Mouse (Mus musculus): ENCODE measurements at regions not wholly inside any gene's neighbourhood (a gene's known extent, or its start where the extent isn't known, plus 50 kb on each side); places are given as distances from the start of the nearest gene placed in this dataset.

DNA sequence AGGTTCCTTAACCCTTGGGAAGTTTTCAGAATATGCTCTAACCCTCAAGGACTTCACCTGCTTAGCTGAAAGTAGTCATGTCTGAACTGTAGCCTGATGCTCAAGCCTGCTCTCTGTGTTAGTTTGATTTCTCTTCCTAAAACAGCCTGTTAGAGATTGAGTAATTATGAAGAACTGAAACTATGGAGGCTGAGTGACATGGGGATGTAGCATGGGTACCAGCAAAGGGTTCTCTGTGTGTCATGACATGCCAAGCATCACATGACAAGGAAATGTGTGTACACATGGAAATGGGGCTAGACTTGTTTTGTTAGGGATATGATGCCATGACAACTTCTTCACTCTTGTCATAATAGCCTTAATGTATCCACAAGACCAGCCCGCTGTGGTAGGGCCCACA, 412.2 kb downstream of the Etnk1 start:
- 81% methylated on average over 1 of the region's 1 CpGs for WGBS
- H3K27me3 ChIP-seq = no peaks in the 10 kb centered on the region
- H3K9me3 ChIP-seq = no peaks in the 10 kb centered on the region
- no peaks in the 10 kb centered on the region for H3K36me3 ChIP-seq
- no peak for ATAC-seq (ENCODE audit: low FRiP score, low read depth)
- no peak overlapping the region for H3K9ac ChIP-seq
- no peak overlapping the region for H3K4me3 ChIP-seq
- no peak overlapping the region for H3K4me2 ChIP-seq (replicated peaks)
- no peak overlapping the region for H3K27ac ChIP-seq
- no peaks in the 10 kb centered on the region for H3K4me1 ChIP-seq

DNA sequence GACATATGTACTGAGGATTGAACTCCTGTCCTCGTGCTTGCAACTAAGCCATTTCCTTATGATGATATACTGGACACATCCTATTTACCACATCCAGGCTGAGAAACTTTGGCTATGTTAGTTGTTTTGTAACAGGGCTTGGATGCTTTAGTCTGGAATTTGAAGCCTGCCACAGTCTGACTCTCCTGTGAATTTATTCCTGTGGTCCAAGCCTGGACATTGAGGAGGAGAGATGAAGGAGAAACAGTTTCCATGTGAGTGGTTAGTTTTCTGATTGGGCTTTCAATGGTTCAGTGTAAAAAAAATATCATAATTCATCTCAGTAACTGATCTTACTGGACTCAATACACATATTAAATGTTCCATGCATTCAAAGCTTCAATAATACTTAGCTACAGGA, 422.6 kb downstream of the Etnk1 start:
- H3K9me3 ChIP-seq = no peaks in the 10 kb centered on the region
- ATAC-seq (ENCODE audit: low FRiP score, low read depth) = no peak
- H3K4me3 ChIP-seq = no peak overlapping the region
- no peak overlapping the region for H3K9ac ChIP-seq
- H3K4me2 ChIP-seq (replicated peaks) = no peak overlapping the region
- 0 out of 2 replicates have a peak, but pooled peaks cover 3% of the 10 kb centered on the region for H3K27me3 ChIP-seq
- WGBS = 80% methylated on average over 1 of the region's 1 CpGs
- H3K27ac ChIP-seq = no peak overlapping the region
- no peaks in the 10 kb centered on the region for H3K36me3 ChIP-seq
- H3K4me1 ChIP-seq = 0 out of 2 replicates have a peak, but pooled peaks cover 4% of the 10 kb centered on the region

DNA sequence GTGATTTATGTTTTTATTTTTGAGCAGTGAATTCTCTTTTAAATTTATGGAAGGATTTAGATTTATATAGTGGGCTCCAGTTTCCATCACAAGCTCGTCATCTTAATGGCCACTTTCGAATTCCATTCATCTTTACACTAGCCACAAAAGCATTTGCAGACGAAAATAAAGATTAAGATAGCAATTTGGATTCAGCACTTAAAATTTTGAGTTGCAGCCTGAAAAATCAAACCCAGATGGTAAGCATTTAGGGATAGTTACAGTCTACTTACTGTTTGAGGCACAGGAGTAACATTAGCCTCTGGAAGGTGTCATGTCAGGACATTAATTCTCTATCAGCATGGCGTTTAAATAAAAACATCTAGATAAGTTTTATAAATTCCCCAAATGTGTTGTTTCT, 423.2 kb downstream of the Etnk1 start:
- 30% methylated on average over 4 of the region's 4 CpGs for WGBS
- no peak overlapping the region for H3K4me2 ChIP-seq (replicated peaks)
- H3K4me3 ChIP-seq = no peak overlapping the region
- no peak overlapping the region for H3K27ac ChIP-seq
- H3K4me1 ChIP-seq = 0 out of 2 replicates have a peak, but pooled peaks cover 4% of the 10 kb centered on the region
- no peaks in the 10 kb centered on the region for H3K36me3 ChIP-seq
- H3K9ac ChIP-seq = no peak overlapping the region
- 0 out of 2 replicates have a peak, but pooled peaks cover 3% of the 10 kb centered on the region for H3K27me3 ChIP-seq
- no peak for ATAC-seq (ENCODE audit: low FRiP score, low read depth)
- no peaks in the 10 kb centered on the region for H3K9me3 ChIP-seq

DNA sequence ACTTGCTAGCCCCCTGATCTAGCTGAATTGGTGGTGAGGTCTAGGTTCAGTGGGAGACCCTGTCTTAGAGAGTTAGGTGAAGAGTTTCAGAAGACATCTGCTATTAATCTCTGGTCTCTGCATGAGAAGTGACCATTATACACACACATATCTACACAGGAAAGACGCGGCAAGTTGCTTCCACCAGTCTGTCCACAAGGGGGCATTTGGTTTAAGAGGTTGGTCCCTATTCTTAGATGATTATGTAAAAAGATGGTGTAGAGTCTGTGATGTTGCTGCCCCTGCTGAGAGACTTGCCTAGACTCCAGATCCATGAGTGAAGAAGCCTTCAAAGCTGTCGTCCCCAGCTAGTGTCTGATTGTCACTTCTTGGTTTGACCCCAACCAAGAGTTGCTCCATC, 425.5 kb downstream of the Etnk1 start:
- Histone ChIP-seq H3K27me3 (0 out of 2 replicates have a peak, but pooled peaks cover 3% of the 10 kb centered on the region), H3K4me1 (0 out of 2 replicates have a peak, but pooled peaks cover 4% of the 10 kb centered on the region), H3K9me3 (no peaks in the 10 kb centered on the region), H3K36me3 (no peaks in the 10 kb centered on the region), H3K4me2 (replicated peaks) (no peak overlapping the region), H3K9ac (no peak overlapping the region), H3K27ac (no peak overlapping the region), H3K4me3 (no peak overlapping the region)
- no peak for ATAC-seq (ENCODE audit: low FRiP score, low read depth)
- 90% methylated on average over 3 of the region's 3 CpGs for WGBS

DNA sequence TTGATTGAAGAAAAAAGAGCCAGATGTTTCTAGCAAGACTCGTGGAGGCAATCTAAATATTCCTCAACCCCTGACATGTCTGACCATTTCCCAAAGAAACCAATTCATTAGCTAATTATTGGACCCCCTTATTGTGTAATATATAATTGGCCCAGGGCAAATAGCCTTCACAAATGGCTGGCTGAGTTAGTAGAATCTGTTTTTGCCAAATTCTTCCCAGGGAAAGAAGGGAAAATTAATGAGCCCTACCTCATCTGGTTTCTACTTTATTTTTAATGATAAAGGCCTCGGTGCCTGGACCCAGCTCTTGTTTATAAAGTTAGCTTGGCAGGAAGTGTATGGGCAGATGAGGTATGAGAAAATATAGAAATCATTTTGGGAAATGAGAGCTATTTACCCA, 428.5 kb downstream of the Etnk1 start:
- Histone ChIP-seq H3K27ac (no peak overlapping the region), H3K9me3 (no peaks in the 10 kb centered on the region), H3K4me2 (replicated peaks) (no peak overlapping the region), H3K36me3 (no peaks in the 10 kb centered on the region), H3K4me1 (0 out of 2 replicates have a peak, but pooled peaks cover 1% of the 10 kb centered on the region), H3K9ac (no peak overlapping the region), H3K27me3 (0 out of 2 replicates have a peak, but pooled peaks cover 3% of the 10 kb centered on the region), H3K4me3 (no peak overlapping the region)
- 34% methylated on average over 2 of the region's 2 CpGs for WGBS
- no peak for ATAC-seq (ENCODE audit: low FRiP score, low read depth)

DNA sequence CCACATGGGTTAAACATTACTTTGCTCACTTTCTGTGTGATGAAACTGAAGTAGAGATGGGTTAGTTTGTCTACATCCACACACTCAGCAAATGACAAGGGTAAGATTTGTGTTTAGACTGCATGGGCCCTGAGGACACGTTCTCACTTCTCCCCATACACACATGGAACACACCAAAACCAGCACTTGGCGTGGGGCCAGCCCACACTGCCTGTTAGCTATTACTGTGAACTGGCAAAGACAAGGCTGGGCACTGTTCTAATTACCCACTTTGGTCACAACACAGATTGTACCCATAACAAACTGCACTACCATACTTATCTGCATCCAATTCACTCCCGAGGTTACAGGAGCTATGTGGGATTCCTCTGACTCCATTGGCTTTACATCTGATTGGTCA, 430.4 kb downstream of the Etnk1 start:
- H3K9me3 ChIP-seq = no peaks in the 10 kb centered on the region
- H3K27ac ChIP-seq = no peak overlapping the region
- H3K4me3 ChIP-seq = no peak overlapping the region
- no peak for ATAC-seq (ENCODE audit: low FRiP score, low read depth)
- no peak overlapping the region for H3K4me2 ChIP-seq (replicated peaks)
- H3K27me3 ChIP-seq = 0 out of 2 replicates have a peak, but pooled peaks cover 3% of the 10 kb centered on the region
- H3K4me1 ChIP-seq = 0 out of 2 replicates have a peak, but pooled peaks cover 2% of the 10 kb centered on the region
- no peaks in the 10 kb centered on the region for H3K36me3 ChIP-seq
- no peak overlapping the region for H3K9ac ChIP-seq
- 54% methylated on average over 3 of the region's 3 CpGs for WGBS

DNA sequence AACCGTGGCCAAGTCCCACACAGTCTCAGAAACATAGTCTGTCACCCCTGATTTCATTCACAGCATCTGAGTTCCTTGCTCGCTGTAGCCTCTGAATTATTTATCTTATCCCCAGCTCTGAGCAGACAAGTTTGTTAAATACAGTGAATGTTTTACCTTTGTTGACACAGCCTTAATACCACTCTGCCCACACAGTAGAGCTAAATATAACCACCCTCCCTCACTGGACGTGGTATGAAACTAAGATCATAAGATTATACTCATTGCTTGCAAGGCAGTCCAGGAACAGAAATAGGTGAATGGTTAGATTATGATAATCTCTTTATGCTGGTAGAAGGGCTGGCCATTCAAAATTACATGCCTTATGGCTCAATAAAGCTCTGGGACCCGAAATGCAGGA, 431.9 kb downstream of the Etnk1 start:
- 74% methylated on average over 4 of the region's 4 CpGs for WGBS
- no peak for ATAC-seq (ENCODE audit: low FRiP score, low read depth)
- no peaks in the 10 kb centered on the region for H3K36me3 ChIP-seq
- no peaks in the 10 kb centered on the region for H3K27me3 ChIP-seq
- no peak overlapping the region for H3K4me2 ChIP-seq (replicated peaks)
- H3K4me3 ChIP-seq = no peak overlapping the region
- no peak overlapping the region for H3K9ac ChIP-seq
- 0 out of 2 replicates have a peak, but pooled peaks cover 2% of the 10 kb centered on the region for H3K4me1 ChIP-seq
- H3K27ac ChIP-seq = no peak overlapping the region
- H3K9me3 ChIP-seq = no peaks in the 10 kb centered on the region

DNA sequence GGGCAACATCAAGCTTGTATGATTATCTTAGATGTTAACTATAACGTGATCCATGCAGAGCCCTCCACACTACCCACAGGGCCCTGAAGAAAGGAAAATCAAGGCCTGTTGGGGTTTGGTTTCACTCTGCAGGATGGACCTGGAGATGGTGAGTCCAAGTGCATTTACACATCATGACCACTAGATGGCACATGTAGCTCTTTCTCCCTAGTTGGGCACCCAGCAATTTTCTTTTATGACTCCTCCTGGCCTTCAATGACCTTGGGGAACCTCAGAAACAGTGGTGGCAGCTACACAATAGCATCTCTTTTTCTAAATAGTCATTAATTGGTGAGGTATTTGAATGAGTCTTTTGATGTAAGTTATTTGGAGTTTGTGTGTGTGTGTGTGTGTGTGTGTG, 442.1 kb downstream of the Etnk1 start:
- Histone ChIP-seq H3K36me3 (no peaks in the 10 kb centered on the region), H3K9ac (no peak overlapping the region), H3K4me3 (no peak overlapping the region), H3K27me3 (no peaks in the 10 kb centered on the region), H3K27ac (no peak overlapping the region), H3K4me1 (peaks cover 12% of the 10 kb centered on the region), H3K4me2 (replicated peaks) (no peak overlapping the region), H3K9me3 (no peaks in the 10 kb centered on the region)
- ATAC-seq (ENCODE audit: low FRiP score, low read depth) = no peak
- WGBS = 86% methylated on average over 1 of the region's 1 CpGs

DNA sequence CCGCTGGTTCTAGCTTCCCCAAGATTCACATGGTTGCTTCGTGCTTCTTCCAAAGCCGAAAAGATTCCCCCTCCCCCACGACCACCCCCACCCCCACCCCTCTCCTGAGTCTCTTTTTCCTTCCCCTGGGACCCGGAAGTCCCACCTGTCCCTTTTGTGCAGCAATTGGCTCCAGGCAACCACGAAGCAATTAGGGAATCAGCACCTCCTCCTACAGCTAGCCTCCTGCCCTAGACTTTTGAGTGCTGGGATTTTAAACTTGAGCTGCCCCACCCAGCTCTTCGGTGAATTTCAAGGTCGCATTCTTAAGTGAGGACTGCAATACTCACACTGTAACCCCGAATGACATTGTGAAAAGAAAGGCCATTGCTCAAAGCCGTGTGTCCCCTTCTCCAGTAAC, 445.9 kb downstream of the Etnk1 start:
- ATAC-seq (ENCODE audit: low FRiP score, low read depth) = no peak
- H3K9me3 ChIP-seq = no peaks in the 10 kb centered on the region
- WGBS = 71% methylated on average over 10 of the region's 10 CpGs

DNA sequence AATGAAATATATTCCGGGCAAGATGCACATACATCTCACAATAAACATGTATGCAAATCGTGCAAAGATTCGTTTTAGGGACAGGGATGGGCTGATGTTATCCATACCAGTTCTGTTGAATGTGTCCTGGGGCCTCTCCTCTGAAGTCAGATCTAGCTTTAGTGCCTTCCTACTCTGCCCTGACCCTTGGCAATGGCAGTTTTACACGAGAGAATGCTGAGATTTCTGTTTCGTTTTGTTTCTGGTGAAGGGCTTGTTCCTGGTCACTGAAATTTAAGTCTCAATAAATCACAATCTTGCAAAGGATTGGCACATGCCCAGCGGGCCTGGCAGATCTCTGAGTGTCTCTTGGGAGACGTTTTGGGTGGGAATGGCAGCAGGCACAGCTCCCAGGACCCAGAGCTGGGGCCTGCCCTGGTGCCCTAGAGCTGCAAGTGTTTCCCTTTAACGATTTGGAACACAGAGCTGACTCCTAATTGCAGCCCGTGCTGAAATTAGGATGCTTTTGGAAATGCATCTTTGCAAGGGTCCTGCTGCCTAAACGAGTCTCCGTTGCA, 447.5 kb downstream of the Etnk1 start:
- 47% methylated on average over 11 of the region's 11 CpGs for WGBS
- Histone ChIP-seq H3K36me3 (no peaks in the 10 kb centered on the region), H3K27ac (no peak overlapping the region; the same call in 1 of the 2 replicates)

More for the DNA sequence above, 445.9 kb downstream of the Etnk1 start:
- Histone ChIP-seq H3K4me1 (peaks cover 15% of the 10 kb centered on the region), H3K36me3 (no peaks in the 10 kb centered on the region), H3K27me3 (no peaks in the 10 kb centered on the region), H3K27ac (no peak overlapping the region), H3K9ac (no peak overlapping the region), H3K4me3 (no peak overlapping the region), H3K4me2 (replicated peaks) (no peak overlapping the region)

DNA sequence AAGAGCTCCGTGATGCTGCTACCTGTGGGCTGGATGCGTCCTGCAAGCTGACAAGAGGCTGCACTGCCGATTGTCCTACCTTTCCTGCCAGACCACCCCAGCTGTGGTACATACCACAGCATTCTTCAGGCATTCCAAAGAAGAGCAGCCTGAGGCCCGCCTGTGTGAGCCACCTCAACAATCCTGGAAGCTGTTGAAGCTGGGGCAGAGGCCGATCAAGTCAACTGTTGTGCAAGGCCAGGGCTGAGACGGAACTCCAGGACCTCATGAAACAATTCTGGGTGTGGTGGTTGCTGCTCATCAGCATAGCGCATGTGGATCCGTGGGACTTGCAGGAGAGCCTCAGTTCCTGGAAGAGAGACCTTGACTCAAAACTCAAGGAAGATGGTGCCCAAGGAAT, 448.3 kb downstream of the Etnk1 start:
- WGBS = 84% methylated on average over 8 of the region's 8 CpGs
- Histone ChIP-seq H3K27me3 (no peaks in the 10 kb centered on the region), H3K9me3 (no peaks in the 10 kb centered on the region), H3K4me3 (no peak overlapping the region), H3K27ac (no peak overlapping the region), H3K36me3 (no peaks in the 10 kb centered on the region), H3K9ac (no peak overlapping the region), H3K4me1 (peaks cover 27% of the 10 kb centered on the region), H3K4me2 (replicated peaks) (no peak overlapping the region)
- no peak for ATAC-seq (ENCODE audit: low FRiP score, low read depth)

More for the DNA sequence above, 447.5 kb downstream of the Etnk1 start:
- Histone ChIP-seq H3K4me2 (replicated peaks) (no peak overlapping the region), H3K27me3 (no peaks in the 10 kb centered on the region), H3K9ac (no peak overlapping the region), H3K4me1 (peaks cover 27% of the 10 kb centered on the region), H3K4me3 (no peak overlapping the region), H3K9me3 (no peaks in the 10 kb centered on the region)
- ATAC-seq (ENCODE audit: low FRiP score, low read depth) = no peak

DNA sequence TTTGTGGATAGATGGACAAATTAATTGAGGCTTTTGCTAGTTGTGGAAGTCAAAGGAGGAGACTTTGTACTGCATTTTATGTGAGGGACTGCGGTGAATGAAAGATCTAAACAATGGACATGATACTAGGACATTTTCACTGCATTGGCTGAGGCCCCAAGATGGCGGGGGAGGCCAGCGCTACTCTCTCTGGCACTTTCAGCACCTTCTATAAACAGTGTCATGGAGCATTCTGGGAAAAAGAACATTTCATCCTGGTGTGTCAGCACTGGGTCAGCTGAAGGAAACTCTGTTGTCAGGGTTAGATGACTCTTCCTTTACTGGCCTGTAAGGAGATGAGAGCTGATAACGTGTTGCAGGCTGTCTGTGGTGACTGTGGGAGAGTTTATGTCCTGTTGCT, 449.4 kb downstream of the Etnk1 start:
- no peaks in the 10 kb centered on the region for H3K27me3 ChIP-seq
- no peaks in the 10 kb centered on the region for H3K36me3 ChIP-seq
- 92% methylated on average over 4 of the region's 4 CpGs for WGBS
- no peak overlapping the region for H3K4me2 ChIP-seq (replicated peaks)
- ATAC-seq (ENCODE audit: low FRiP score, low read depth) = no peak
- no peak overlapping the region for H3K27ac ChIP-seq
- H3K9me3 ChIP-seq = no peaks in the 10 kb centered on the region
- no peak overlapping the region for H3K4me3 ChIP-seq
- no peak overlapping the region for H3K9ac ChIP-seq
- peaks cover 27% of the 10 kb centered on the region for H3K4me1 ChIP-seq

DNA sequence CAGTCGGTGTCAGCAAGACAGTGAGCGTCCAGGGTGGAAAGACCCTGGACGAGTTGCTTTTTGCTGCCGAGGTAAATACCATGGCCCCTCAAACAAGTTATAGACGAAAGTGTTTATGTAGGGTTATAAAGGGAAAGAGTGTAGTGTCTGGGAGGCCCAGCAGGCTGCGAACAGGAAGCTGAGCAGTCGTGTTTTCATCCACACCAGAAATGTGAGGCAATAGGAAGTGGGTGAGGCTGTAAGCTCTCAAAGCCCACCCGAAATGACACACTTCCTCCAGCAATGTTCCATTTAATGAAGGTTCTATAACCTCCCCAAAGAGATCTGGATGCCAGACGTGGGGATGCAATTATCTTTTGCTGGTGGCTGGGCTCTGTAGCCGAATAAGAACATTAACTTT, 451.5 kb downstream of the Etnk1 start:
- H3K9ac ChIP-seq = no peak overlapping the region
- H3K4me3 ChIP-seq = no peak overlapping the region
- WGBS = 22% methylated on average over 10 of the region's 10 CpGs
- H3K27ac ChIP-seq = no peak overlapping the region
- no peaks in the 10 kb centered on the region for H3K27me3 ChIP-seq
- no peak overlapping the region; the same call in 1 of the 2 replicates for H3K4me2 ChIP-seq (replicated peaks)
- no peaks in the 10 kb centered on the region for H3K9me3 ChIP-seq
- H3K36me3 ChIP-seq = no peaks in the 10 kb centered on the region
- H3K4me1 ChIP-seq = peaks cover 27% of the 10 kb centered on the region
- ATAC-seq (ENCODE audit: low FRiP score, low read depth) = no peak
